Mouse (Mus musculus) testis, adult 2 months (tissue): ENCODE measurements around the gene Tma7.

Experiments
- CTCF ChIP-seq: fragments of 200-500 bp; IDR thresholded peaks from 2 replicates; pipeline ENCODE4 v1.5.1; 2012; ENCODE audit warnings: low read depth, mild to moderate bottlenecking, inconsistent platforms, low read length, moderate library complexity; ENCODE audit not compliant: control insufficient read depth, insufficient read depth, insufficient replicate concordance
- POLR2A ChIP-seq: fragments of 200-500 bp; IDR thresholded peaks from 2 replicates; pipeline ENCODE4 v1.6.1; 2012; ENCODE audit warnings: low read depth, mild to moderate bottlenecking, inconsistent platforms, low read length, moderate library complexity; ENCODE audit not compliant: control insufficient read depth

- TF ChIP-seq POLR2A: no peak
- TF ChIP-seq CTCF: no peak
These were observed 13.9 kb upstream of the Tma7 start for GRCm38 (mm10) chr9:109096251-109096661.
